Mouse (Mus musculus): Measurements from ENCODE around the gene Nap1l1. TPM values are rescaled to one million over a fixed set of nuclear protein-coding genes. Genes with fewer than 3 reads are reported as not detected.

The Nap1l1 gene
- 100 to 1,000 TPM; 123 to 147 TPM for total RNA-seq (2023)

DNA sequence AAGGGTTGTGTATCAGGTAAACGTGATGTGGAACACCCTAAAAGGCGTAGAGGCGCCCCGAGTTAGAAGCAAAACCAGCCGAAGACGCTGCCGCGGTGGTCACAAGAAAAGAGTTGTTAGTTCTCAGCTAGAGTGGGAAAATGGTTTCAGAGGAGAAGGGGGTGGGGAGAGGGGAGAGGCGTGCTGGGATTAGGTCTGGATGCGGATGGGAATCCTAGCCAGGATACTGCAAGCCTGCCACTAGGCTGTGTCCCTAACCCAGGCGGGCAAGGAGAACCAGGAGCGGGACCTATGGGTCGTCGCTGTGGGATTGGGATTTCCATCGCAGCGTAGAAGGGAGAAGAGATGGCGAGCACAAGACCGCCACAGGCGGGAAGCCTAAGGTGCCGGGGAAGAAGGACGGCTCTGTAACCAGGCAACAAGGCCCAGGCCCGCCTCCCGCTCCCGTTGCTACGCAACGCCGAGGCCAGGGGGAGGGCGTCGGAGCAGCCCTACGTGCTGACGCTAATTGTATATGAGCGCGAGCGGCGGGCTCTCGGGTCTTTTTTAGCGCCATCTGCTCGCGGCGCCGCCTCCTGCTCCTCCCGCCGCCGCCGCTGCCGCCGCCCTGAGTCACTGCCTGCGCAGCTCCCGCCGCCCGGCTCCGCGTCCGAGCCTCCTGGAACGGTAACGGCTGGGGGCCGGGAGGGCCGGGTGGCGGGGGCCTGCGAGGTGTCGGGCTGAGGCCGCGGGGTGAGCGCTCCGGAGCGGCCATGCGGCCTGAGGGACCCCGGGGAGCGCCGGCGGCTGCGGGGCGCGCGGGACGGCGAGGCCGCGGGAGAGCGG is at the start of gene Nap1l1:
TSS of gene Nap1l1 (plus strand) at position 538 of the 825 bp plus-strand sequence.

DNA sequence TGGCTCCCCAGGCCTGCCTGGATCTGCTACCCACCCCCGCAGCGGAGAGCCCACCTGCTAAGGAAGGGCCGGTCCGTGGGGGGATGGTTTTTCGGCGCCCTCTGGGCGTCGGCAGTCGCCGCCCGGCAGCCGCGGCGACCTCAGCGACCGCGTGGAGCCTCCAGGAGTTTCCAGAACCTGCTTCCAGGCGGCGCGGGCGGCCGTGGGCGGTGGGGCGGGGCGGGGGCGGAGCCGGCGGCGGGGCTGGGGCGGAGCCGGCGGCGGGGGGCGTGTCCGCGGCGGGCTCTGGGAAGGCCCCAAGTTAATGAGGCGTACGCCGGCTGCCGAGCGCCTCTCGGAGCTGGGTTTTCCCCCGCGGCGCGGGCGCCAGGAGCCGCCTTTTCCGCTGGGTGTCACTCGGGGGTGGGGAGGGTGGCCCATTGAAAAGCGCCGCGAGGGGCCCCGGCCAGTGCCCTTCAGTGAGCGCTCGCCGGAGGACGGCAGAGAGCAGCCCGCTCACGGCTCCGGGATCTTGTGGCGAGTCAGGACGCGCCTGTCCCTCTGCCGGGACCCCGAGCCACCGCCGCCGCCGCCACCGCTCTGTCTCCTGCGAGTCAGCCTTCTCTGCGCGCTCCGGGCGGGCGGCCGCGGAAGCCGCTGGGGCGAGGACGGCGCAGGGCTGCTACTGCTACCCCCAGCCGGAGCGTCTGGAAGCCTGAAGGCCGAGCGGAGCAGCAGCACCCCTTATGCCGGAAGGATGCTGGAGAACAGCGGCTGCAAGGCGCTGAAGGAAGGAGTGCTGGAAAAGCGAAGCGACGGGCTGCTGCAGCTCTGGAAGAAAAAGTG is 33.3 kb downstream of the Nap1l1 start, which contains the start of gene Phlda1:
TSS of gene Phlda1 (plus strand) at position 186 of the 825 bp plus-strand sequence.

Other genes starting within 250 kb of the Nap1l1 start
- gene Bbs10, start 174.5 kb upstream of the Nap1l1 start, total RNA-seq (2023) = 1 to 10 TPM in 1 of 2 experiments, under 1 TPM in 1; 0.88 to 1.1 TPM
- gene Phlda1, start 33.1 kb downstream of the Nap1l1 start, total RNA-seq (2023) = 10 to 100 TPM; 32.9 to 39.4 TPM